Mouse (Mus musculus) neural tube, embryonic 14.5 days (tissue): ENCODE data around the gene Elavl2. TPM values are rescaled to one million over a fixed set of nuclear protein-coding genes. Genes with fewer than 3 reads are reported as not detected.
A peak's percentile ranks its signal among the peaks of the same experiment; 100 is the strongest.

ENCODE experiments used
- ATAC-seq: fragments of 200-750 bp; cut with Nextera tagmentation; 2 replicates; pipeline ENCODE4 v1.8.0; 2017; ENCODE audit warnings: low read depth, mild to moderate bottlenecking, moderate TSS enrichment, moderate library complexity
- H3K27ac ChIP-seq: fragments of 300-500 bp; sonication (generic); 2 replicates; pipeline ENCODE4 v1.5.1; 2014; ENCODE audit warnings: low read depth, mild to moderate bottlenecking, control low read depth, low read length, moderate library complexity, mixed read lengths
- H3K27me3 ChIP-seq: fragments of 300-500 bp; sonication (generic); 2 replicates; pipeline ENCODE4 v1.6.1; 2014; ENCODE audit warnings: low read length; ENCODE audit not compliant: control insufficient read depth, insufficient read depth
- H3K36me3 ChIP-seq: fragments of 300-500 bp; sonication (generic); 2 replicates; pipeline ENCODE4 v1.6.1; 2014; ENCODE audit warnings: low read length, mixed read lengths; ENCODE audit not compliant: control insufficient read depth, insufficient read depth
- H3K4me1 ChIP-seq: fragments of 300-500 bp; sonication (generic); 2 replicates; pipeline ENCODE4 v1.6.1; 2014; ENCODE audit warnings: low read length; ENCODE audit not compliant: control insufficient read depth, insufficient read depth
- H3K4me2 ChIP-seq: fragments of 300-500 bp; sonication (generic); 2 replicates; pipeline ENCODE4 v1.6.1; 2014; ENCODE audit warnings: mild to moderate bottlenecking, low read depth, low read length, control low read depth
- H3K4me3 ChIP-seq: fragments of 300-500 bp; sonication (generic); 2 replicates; pipeline ENCODE4 v1.5.1; 2014; ENCODE audit warnings: low read depth, low read length, control low read depth, mixed read lengths
- H3K9ac ChIP-seq: fragments of 300-500 bp; sonication (generic); replicated peaks from 2 replicates; pipeline ENCODE4 v1.6.1; 2014; ENCODE audit warnings: low read depth, mild to moderate bottlenecking, control low read depth, low read length, mixed read lengths
- H3K9me3 ChIP-seq: fragments of 300-500 bp; sonication (generic); 2 replicates; pipeline ENCODE4 v1.6.1; 2016; ENCODE audit warnings: low read length; ENCODE audit not compliant: control insufficient read depth
- WGBS: fragments of 180-500 bp; shearing (Covaris S2); extraction: QIAGEN DNeasy Blood & Tissue Kit; methylation state at CpG from one replicate; pipeline ENCODE4 v1.1.7; 2014; 5-methylcytosine and 5-hydroxymethylcytosine counted together
- polyA plus RNA-seq: library from polyadenylated mRNA; unstranded; fragments of >200 nt; fragmentation: Nextera tagmentation; extraction: Ambion mirVana; gene quantifications from 2 replicates; pipeline ENCODE4 v1.2.1, GENCODE M21; 2014

The Elavl2 gene
- polyA plus RNA-seq, 1 experiment from 2014 or later: 172 TPM

DNA sequence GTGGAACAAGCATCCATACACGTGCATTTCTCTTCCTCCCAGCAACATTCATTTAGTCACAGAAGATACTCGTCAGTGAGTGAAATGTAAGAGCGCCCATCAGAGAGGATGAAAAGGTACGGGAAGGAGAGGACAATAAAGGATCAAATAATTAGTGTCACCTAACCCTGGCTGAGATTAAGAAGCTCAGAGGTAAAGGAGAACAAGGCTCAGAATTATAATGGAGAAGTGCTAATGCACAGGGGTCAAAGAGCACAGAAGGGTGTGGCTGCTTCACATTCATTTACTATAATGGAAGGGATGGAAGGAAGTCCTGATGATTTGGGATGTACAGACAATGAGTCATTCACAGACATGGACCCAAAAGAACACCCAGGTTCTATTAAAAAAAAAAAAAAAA lies 36.6 kb downstream of the Elavl2 start:
- Histone ChIP-seq H3K9ac (no peak overlapping the region), H3K27me3 (no peaks in the 10 kb centered on the region), H3K36me3 (peaks cover 4% of the 10 kb centered on the region; the same call in 1 of the 2 replicates), H3K9me3 (no peaks in the 10 kb centered on the region), H3K4me1 (peaks cover 4% of the 10 kb centered on the region; the same call in 1 of the 2 replicates), H3K27ac (no peak overlapping the region), H3K4me2 (no peak overlapping the region), H3K4me3 (no peak overlapping the region)
- 69% methylated on average over 4 of the region's 4 CpGs for WGBS
- ATAC-seq: no peak

DNA sequence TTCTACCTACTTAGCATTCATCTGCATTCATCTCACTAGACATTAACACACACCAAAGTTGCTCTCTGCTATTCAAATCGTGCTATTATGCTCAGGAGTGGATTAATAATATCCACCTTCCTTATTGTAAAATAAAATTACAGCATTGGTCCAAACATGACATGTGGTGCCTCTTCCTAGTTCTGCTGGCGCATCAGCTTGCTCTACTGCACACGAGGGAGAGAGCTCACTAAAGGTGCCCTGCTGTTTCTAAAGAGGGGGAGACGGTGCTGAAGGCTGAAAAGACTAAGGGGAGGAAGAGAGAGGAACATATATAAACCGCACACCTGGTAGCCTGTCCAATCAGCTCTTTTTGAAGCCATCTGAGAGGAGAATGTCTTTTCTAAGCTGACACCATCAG lies 38.1 kb downstream of the Elavl2 start:
- Histone ChIP-seq H3K27me3 (no peaks in the 10 kb centered on the region), H3K4me2 (no peak overlapping the region), H3K27ac (no peak overlapping the region), H3K36me3 (peaks cover 4% of the 10 kb centered on the region; the same call in 1 of the 2 replicates), H3K4me1 (peaks cover 4% of the 10 kb centered on the region; the same call in 1 of the 2 replicates), H3K9me3 (no peaks in the 10 kb centered on the region), H3K9ac (no peak overlapping the region), H3K4me3 (no peak overlapping the region)
- WGBS: 23% methylated on average over 5 of the region's 5 CpGs
- peak; percentile 56; the same call in 1 of the 2 replicates for ATAC-seq

DNA sequence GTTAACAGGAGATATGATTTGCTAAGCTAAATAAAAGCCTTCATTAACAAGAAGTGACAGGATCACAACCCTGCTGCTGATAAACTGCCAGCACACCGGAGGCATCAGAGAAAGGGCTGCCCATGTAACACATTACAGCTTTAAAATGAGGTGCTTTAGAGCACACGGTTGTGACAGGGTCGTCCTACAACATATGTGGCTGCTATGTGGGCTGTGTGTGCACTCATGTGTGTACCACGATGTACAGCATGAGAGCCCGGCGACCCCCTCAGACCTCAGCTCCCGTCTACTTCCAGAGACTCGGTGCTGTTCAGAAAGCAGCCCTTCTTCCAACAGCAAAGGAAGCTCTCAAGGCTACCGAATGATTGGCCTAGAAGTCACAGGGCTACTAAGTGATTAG lies 47.4 kb downstream of the Elavl2 start:
- peak; percentile 44; the same call in 1 of the 2 replicates for ATAC-seq
- Histone ChIP-seq H3K4me2 (no peak overlapping the region), H3K9ac (no peak overlapping the region), H3K36me3 (no peaks in the 10 kb centered on the region), H3K4me1 (0 out of 2 replicates have a peak, but pooled peaks cover 3% of the 10 kb centered on the region), H3K4me3 (no peak overlapping the region), H3K27ac (no peak overlapping the region), H3K27me3 (no peaks in the 10 kb centered on the region), H3K9me3 (no peaks in the 10 kb centered on the region)
- WGBS: 63% methylated on average over 9 of the region's 9 CpGs

DNA sequence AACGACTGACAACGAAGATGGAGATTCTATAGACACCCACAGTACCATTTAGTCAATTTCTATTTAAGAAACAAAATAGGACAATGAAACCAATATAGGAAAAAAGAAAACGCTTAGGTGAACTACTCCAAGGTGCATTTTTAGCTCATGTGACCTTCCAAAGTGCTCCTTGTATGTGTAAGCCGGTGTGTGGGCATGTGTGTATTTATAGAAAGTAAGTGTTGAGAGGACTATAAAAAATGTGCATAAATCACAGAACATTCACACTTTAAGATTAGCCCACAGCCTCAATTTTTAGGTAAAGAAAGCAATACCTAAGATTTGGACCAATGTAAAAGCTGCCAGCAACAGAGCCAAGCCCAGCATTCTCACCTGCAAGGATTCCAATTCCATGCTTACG lies 51.0 kb downstream of the Elavl2 start:
- no peaks in the 10 kb centered on the region for H3K36me3 ChIP-seq
- H3K9me3 ChIP-seq: no peaks in the 10 kb centered on the region
- no peak overlapping the region for H3K4me3 ChIP-seq
- no peak for ATAC-seq
- H3K9ac ChIP-seq: no peak overlapping the region
- no peaks in the 10 kb centered on the region for H3K27me3 ChIP-seq
- 86% methylated on average over 5 of the region's 5 CpGs for WGBS
- no peaks in the 10 kb centered on the region for H3K4me1 ChIP-seq
- H3K27ac ChIP-seq: no peak overlapping the region
- no peak overlapping the region for H3K4me2 ChIP-seq

DNA sequence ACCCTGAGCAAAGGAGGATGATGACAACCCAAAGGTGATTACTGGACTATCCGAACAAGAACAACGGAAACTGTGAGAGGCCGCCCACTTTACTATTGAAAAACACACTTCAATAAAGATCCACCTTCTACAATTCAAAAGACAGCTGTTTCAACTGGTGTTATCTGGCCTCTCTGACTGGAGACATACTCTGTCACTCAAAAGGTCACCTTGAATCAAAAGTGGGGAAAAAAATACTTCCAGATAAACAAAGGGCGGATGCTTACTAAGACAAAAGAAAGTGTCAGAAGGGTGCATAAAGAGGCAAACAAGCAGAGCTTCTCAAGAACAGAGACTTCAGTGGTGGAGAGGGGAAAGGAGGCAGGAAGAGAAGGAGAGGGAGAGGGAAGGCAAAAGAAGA lies 66.4 kb downstream of the Elavl2 start:
- no peaks in the 10 kb centered on the region for H3K36me3 ChIP-seq
- H3K27ac ChIP-seq: no peak overlapping the region
- WGBS: 92% methylated on average over 4 of the region's 4 CpGs
- 0 out of 2 replicates have a peak, but pooled peaks cover 2% of the 10 kb centered on the region for H3K4me1 ChIP-seq
- H3K4me3 ChIP-seq: no peak overlapping the region
- H3K27me3 ChIP-seq: no peaks in the 10 kb centered on the region
- no peak overlapping the region for H3K9ac ChIP-seq
- no peaks in the 10 kb centered on the region for H3K9me3 ChIP-seq
- H3K4me2 ChIP-seq: no peak overlapping the region
- ATAC-seq: no peak

DNA sequence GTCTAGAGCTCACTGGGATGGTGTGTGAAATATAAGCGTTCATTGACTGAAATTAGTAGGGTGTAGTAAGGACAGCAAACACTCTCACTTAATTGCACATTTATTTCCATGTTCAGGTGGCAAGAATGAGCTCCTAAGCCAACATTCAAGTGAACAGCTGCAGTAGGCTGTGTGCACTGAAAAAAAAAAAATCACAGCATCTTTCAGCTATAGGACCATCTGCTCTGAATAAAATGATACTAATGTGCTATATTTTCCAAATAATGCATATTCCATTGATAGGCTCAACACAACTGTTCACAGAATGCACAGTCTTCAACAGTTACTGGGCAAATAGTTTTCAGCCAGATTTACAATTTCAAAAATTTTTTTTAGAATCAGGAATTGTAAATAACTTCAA lies 89.8 kb downstream of the Elavl2 start:
- no peak overlapping the region for H3K27ac ChIP-seq
- H3K9ac ChIP-seq: no peak overlapping the region
- no peak for ATAC-seq
- no peaks in the 10 kb centered on the region for H3K9me3 ChIP-seq
- no peaks in the 10 kb centered on the region for H3K36me3 ChIP-seq
- H3K4me1 ChIP-seq: peaks cover 7% of the 10 kb centered on the region
- no peak overlapping the region for H3K4me3 ChIP-seq
- 78% methylated on average over 1 of the region's 1 CpGs for WGBS
- H3K4me2 ChIP-seq: no peak overlapping the region
- no peaks in the 10 kb centered on the region for H3K27me3 ChIP-seq

DNA sequence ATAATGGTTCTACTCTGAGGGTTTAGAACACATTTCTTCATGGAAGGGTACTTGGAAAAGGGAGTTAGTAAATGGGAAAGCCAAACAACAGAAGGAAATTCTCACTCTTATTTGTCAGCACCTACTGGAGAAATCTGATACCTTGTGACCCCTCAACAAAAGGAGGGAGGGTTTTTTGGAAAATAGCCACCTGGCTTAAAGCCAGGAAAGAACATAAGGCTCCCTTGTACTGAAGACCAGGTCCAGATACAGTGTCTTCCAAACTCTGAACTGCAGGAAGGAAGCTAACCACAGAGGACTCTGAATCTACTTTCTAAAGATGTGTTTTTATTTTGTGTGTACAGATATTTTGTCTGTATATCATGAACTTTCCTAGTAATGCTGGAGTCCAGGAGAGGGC lies 102.9 kb downstream of the Elavl2 start:
- Histone ChIP-seq H3K4me3 (no peak overlapping the region), H3K4me1 (no peaks in the 10 kb centered on the region), H3K4me2 (no peak overlapping the region), H3K27me3 (no peaks in the 10 kb centered on the region), H3K36me3 (no peaks in the 10 kb centered on the region), H3K9me3 (no peaks in the 10 kb centered on the region), H3K9ac (no peak overlapping the region), H3K27ac (no peak overlapping the region)
- ATAC-seq: no peak

DNA sequence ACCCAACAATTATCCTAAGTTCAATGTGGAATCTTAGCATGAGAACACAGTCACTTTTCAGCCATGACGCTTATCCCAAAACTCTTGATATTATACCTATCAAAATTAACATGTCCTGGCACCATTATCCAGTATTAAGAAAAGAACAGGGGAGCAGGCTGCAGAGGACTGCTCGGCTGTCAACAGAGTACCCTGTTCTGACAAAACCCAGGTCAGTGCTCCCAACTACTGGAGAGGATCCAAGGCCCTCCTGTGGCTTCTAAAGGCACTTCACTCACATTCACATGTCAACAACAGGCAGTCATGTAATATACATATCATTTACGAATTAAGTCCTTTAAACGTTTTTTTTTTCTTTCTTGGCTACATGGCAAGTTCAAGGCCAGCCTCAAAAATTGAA lies 105.3 kb downstream of the Elavl2 start:
- Histone ChIP-seq H3K27me3 (no peaks in the 10 kb centered on the region), H3K27ac (no peak overlapping the region), H3K9me3 (no peaks in the 10 kb centered on the region), H3K36me3 (no peaks in the 10 kb centered on the region), H3K4me3 (no peak overlapping the region), H3K4me2 (no peak overlapping the region), H3K4me1 (no peaks in the 10 kb centered on the region), H3K9ac (no peak overlapping the region)
- WGBS: 83% methylated on average over 4 of the region's 4 CpGs
- ATAC-seq: no peak

DNA sequence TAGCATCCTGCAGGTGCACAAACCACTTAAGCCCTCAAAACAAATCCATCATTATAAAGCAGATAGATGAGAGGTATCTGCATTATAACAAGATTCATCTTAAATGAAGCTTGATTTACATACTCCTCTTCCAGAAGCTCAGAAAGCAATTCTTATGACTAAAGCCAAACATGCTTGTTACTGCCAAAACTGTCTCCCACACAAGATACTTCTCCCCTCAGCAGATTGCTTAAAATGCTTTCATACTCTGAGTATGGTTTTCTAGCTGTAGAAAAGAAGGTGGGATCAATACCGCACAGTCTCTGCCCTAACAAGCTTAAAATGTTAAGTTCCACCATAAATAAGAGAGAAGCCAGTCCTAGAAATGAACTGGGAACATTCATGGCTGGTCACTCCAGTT lies 109.1 kb downstream of the Elavl2 start:
- Histone ChIP-seq H3K4me1 (no peaks in the 10 kb centered on the region), H3K27me3 (no peaks in the 10 kb centered on the region), H3K4me2 (no peak overlapping the region), H3K4me3 (no peak overlapping the region), H3K27ac (no peak overlapping the region), H3K36me3 (no peaks in the 10 kb centered on the region), H3K9ac (no peak overlapping the region), H3K9me3 (no peaks in the 10 kb centered on the region)
- WGBS: 94% methylated on average over 1 of the region's 1 CpGs
- ATAC-seq: no peak

DNA sequence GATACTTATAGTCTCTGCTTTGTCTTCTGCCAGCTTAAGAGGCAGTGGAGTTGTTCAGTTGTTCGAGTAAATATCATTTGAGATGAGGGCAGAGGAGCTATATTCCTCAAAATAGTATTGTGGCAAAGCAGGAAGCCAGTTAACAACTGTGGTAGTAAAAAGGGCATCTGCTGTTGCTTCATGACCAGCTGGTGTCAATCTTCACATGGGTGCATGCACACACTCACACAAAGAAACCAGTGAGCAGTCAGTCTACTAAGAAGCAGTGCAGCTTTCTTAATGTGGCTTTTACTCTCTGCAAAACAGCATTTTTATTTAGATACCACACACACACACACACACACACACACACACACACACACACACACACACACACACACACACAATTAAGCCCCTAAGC lies 110.2 kb downstream of the Elavl2 start:
- Histone ChIP-seq H3K4me3 (no peak overlapping the region), H3K27me3 (no peaks in the 10 kb centered on the region), H3K4me2 (no peak overlapping the region), H3K9ac (no peak overlapping the region), H3K36me3 (no peaks in the 10 kb centered on the region), H3K9me3 (no peaks in the 10 kb centered on the region), H3K4me1 (no peaks in the 10 kb centered on the region), H3K27ac (no peak overlapping the region)
- 0 out of 2 replicates have a peak, but pooled peaks have one; percentile 36 for ATAC-seq
- WGBS: 70% methylated on average over 1 of the region's 1 CpGs
